Mouse (Mus musculus): ENCODE measurements at regions not wholly inside any gene's neighbourhood (a gene's known extent, or its start where the extent isn't known, plus 50 kb on each side); places are given as distances from the start of the nearest gene placed in this dataset.

- in situ Hi-C loops (cut with MboI, MseI): loop anchor here (10.0 kb wide), 1 partner anchor 757 kb away; no protein-coding TSS in a partner anchor
Measured at GRCm38 (mm10) chr7:37387871-37388270, 385.6 kb downstream of the Zfp536 start.

DNA sequence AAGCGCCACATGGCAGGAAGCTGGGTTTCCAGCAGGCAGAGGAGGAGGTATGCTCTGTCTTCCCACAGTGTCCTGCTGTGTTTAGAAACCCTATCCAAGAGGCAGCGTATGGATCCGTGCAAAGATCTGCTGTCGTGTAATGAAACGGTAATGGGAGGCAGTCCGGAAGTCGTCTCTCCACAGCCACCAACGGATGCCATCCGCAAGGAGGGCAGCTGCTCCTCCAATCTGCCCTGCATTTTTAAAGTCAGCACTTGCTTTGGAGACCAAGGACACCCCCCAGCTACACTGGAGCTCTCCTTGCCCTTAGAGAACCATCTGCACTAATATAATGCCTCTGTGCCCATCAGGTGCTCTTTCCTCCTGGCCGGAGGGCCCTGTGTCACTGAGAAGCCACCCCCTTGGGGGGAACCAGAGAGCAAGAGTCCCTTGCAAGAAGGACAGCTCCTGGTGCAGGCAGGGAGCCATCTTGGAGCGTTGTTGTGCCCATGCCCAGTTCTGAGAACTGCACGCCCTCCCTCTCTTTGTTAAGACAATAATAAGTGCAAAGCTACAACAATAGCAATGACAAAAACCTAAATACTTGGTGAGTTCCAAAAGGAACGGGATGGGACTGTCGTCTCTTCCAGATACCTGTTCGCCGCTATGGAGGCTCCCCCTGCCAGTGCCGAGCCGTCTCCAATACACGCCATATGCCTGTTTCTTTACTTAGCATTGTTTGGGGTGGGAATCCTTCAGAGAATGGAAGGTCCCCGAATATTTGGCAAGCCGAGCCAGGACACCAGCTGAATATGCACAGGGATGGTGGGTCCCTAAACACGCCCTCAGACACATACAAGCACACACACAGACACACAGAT is 384.4 kb downstream of the Zfp536 start:
- in situ Hi-C loops (cut with MboI, MseI): loop anchor here (10.0 kb wide), 1 partner anchor 756 kb away; no protein-coding TSS in a partner anchor

- in situ Hi-C loops (cut with MboI, MseI): loop anchor here (10.0 kb wide), 2 partner anchors 245 to 755 kb away; no protein-coding TSS in a partner anchor
Measured at GRCm38 (mm10) chr7:37389703-37390087, 383.7 kb downstream of the Zfp536 start.

- in situ Hi-C loops (cut with MboI, MseI): loop anchor here (10.0 kb wide), 1 partner anchor 245 kb away; no protein-coding TSS in a partner anchor
Measured at GRCm38 (mm10) chr7:37390271-37390670, 383.2 kb downstream of the Zfp536 start.

GRCm38 (mm10) chr7:37392122-37392521 is 381.3 kb downstream of the Zfp536 start:
- in situ Hi-C loops (cut with MboI, MseI): loop anchor here (10.0 kb wide), 1 partner anchor 243 kb away; no protein-coding TSS in a partner anchor

DNA sequence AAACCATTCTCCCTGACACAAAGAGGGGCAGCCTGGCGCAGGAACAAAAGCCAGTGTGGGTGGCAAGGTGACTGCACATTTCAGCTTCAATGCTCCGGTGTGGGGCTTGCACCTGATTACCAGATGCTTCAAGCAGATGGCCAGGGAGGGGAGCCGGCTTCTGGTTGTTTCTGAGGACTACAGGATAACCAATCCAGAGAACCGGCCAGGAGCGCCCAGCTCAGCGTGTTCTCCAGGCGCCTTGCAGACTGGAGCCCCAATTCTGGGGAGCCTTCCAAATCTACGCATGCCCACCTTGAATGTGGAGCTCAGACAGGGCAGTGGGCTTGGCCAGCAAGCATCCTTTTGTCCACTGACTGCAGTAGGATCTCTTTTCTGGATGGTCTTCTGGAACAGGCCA is 380.8 kb downstream of the Zfp536 start:
- in situ Hi-C loops (cut with MboI, MseI): loop anchor here (10.0 kb wide), 1 partner anchor 242 kb away; no protein-coding TSS in a partner anchor

- in situ Hi-C loops (cut with MboI, MseI): loop anchor here (10.0 kb wide), 1 partner anchor 242 kb away; no protein-coding TSS in a partner anchor
Measured at GRCm38 (mm10) chr7:37393071-37393470, 380.4 kb downstream of the Zfp536 start.

DNA sequence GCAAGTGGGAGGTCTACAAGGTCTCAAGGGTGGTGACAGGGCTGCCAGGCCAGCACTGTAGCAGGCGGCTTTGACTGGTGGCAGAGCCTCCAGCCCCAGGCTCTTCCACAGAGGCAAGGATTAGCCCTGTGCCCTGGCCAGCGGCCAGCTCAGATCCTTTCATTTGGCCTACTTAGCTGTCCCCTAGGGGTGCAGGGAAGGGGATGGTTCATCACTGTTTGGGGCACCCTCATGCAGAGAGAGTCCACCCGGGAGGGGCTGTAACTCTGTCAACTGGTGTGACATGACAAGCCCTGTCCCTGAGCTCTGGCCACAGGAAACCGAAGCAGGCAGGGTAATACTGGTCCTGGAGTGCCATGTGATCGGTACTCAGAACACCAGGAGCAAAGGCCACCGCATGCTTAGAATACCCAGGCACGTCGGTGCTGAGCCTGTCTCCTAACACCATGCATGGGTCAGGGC is 378.4 kb downstream of the Zfp536 start:
- in situ Hi-C loops (cut with MboI, MseI): loop anchor here (10.0 kb wide), 1 partner anchor 240 kb away; no protein-coding TSS in a partner anchor

DNA sequence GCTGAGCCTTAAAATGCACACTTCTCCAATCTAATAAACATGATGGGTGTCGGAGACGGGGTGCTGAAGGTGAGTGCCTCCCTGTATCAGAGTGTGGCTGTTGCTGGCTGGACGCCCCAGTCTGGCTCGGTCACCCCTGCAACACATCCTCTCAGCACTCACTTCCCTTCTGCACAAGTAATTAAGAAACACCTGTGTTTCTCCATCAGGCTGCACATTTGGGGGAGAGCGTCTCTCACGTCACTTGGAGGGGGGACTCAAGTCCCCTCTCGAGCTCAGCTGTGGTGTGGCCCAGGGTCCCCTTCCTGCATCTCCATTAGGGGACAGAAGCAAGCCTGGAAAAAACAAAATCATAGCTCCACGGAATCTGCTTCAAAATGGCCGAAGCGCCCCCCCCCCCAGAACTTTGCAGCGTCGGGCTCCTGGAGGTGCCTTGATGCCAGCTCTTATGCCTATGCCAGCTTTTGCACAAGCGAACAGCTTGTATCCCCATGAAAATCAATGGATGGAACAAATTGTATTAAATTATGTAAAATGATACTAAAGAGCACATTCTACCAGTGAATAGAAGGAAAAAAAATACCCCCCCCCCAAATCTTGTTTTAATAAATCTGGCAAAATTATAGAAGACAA is 377.4 kb downstream of the Zfp536 start:
- in situ Hi-C loops (cut with MboI, MseI): loop anchor here (10.0 kb wide), 1 partner anchor 239 kb away; no protein-coding TSS in a partner anchor

- in situ Hi-C loops (cut with MboI, MseI): no loop called here
Measured at GRCm38 (mm10) chr7:37403483-37403882, 370.0 kb downstream of the Zfp536 start.

DNA sequence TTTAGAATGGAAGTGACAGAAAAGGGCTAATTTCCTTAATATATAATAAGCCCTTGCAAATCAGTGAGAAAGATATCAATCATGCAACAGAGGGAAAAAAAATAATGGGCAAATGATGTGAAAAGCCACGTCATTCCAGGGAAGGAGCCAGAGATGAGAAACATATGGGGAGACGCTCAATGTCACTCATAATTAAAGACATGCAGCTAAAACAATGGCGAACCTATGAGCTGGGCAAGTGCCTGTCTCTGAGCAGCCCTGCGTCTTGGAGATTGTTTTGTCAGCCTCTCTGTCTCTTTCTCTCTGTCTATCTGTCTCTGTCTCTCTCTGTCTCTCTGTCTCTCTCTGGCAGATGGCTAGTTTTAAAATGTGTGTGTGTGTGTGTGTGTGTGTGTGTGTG is 360.1 kb downstream of the Zfp536 start:
- in situ Hi-C loops (cut with MboI, MseI): no loop called here

- in situ Hi-C loops (cut with MboI, MseI): no loop called here
Measured at GRCm38 (mm10) chr7:37421704-37422103, 351.7 kb downstream of the Zfp536 start.
